Mouse (Mus musculus) neural tube, embryonic 10.5 days (tissue): ENCODE results near the gene Scfd2.

ENCODE experiments used
- DNase-seq: peaks from one replicate; pipeline ENCODE4 v3.0.0-alpha.2; 2017; ENCODE audit warnings: low spot score; ENCODE audit errors: extremely low spot score

Scfd2 gene

DNA sequence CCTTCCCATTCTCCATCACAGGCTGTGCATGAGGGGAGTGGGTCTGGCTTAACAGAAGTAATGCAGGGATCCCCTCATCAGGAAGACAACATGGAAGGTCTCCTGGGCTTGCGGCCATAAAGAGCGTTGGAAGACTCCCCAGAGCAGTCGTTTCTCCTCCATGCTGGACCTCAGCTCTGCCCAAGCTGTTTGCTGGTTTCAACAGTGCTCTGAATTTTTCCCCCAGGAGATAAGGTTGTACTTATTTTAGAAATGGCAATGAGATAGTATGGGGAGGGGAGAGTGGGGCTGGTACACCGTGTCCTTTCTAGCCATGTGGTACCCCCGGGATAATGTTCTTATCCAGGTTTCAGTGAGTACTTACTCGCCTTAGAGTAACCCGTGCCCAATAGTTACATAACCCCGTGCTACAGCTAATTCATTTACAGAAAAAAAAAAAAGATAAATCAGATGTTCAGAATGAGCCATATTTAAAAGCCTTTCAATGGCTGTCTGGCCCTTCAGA lies 285.9 kb downstream of the Scfd2 start:
- no peak for DNase-seq

DNA sequence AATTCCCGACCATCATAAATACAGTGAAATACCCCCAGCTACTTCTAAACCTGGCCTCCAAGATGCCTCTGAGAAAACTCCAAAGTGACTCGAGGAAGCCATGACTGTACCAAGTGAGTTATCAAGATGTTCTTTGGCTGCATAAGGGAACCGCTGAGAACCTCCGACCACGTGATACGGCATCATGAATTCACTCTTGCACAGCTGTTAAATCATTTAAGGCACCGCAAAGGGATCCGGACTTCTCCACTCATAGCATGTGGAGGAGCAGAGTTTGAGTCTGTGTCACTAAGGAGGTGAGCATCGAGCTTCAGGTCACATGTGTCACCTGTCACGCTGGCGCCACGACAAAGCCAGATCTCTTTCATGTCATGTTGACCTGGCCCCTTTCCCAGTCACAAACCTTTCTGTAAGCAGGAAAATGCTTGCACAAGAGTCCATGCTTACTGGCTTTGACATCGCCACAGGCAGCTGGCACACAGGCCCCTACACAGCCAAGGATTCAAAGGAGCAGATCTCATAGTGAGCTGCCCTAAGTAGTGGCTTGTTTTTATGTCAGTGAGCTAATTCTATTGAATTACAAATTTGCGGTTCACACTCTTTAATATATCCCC lies 287.0 kb downstream of the Scfd2 start:
- DNase-seq, result no peak

DNA sequence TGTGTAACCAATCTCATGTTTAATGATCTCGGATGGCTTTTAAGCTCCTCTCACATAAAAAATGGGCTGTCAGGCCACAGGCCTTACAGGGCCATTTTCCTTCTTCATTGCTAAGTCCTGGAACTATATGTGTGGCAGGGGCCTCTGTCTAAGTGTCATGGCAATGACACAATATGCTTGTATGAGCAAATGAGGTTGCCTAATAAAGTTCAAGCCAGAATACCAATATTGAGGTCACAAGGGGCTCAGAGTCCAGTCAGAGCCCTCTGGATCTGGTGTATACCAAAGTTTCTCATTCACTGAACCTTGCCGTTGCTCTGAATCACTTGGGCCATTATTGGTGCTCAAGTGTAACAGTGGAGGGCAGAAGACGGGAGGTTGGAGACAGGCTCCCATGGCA lies 288.9 kb downstream of the Scfd2 start:
- no peak for DNase-seq

DNA sequence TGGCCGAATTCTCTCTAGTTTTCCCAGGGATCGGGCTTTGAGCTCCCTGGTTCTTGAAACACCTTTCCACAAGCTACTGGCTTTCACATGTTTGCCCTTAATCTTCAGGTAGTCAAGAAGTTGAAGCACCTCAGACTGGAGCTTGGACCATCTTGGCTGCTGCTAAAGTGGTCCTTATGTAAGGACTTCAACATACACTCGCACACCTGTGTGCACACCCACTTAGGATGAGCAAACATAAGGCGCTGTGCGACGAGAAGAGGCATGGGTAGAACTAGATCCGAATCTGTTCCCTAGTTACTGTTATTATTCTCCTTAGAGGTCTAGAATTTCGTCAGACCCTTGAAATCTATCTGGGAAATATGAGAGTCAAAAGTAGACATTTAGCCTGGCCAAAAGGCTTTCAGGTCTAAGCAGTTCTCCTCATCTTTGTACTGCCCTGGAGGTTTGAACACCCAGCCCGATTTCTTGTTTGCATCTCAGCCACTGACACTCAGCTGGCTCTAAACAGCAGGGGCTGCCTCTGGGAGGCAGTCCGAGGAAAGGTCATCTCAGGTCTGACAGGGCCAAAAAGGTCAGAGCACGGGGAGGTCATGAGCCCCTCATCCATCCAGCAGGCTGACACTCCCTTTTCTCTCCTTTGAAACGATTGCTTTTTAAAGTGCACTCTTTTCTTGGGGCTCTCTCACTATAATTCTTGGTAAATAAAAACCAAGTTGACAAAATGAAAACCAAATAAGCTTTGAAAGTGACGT lies 290.5 kb downstream of the Scfd2 start:
- DNase-seq, result no peak

DNA sequence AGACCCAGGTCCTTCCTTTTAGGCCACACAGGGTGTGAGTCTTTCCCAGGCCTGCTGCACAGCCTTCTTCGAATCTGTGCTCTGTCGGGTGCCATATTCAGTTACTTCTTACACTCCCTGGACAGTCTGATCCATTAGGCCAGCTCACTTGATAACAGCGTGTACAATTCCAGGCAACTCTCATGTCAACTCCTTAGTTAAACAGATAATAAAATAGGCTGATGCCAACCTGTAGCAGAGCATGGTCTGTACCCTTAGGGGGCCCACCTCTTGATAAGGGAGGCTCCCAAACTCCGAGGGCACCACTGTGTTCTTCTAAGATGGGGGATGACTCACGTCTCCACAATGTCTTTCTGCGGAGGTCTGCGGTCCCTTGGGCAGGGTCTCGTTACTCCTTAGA lies 291.3 kb downstream of the Scfd2 start:
- no peak for DNase-seq

DNA sequence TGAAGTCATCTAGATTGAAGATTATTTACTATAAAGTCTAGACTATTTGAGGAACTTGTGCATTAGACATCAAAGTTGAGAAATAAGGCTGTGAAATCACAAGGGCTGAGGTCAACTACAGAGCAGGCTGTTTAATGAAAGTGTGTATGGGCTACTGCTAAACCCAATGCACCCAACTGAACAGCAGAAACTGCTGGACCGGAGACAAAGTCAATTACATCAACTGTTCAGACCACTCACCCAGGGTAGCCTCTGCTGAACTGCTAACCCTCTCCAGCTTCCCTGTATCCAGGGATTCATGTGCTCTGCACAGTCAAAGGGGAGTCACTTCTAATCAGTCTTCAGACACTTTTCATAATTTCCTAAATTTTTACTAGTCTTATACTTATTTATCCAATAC lies 292.2 kb downstream of the Scfd2 start:
- no peak for DNase-seq

DNA sequence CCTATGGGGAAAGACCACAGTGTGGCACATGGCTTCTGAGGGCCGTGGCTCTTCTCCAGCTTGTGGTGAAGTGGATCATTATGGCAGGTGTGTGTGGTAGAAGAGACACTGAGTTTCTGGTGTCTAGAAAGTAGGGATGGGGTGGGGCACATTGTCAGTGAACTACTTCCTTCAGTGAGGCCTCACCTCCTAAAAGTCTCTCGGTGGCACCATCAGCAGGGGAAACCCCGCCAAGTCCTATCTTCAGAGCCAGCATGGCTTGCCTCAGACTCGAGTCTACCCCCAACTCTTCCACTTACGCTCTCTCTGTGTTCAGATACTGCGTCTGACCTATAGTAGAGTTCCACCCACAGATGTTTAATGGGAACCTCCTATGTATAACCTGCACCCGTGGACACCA lies 297.8 kb downstream of the Scfd2 start:
- DNase-seq, result no peak

DNA sequence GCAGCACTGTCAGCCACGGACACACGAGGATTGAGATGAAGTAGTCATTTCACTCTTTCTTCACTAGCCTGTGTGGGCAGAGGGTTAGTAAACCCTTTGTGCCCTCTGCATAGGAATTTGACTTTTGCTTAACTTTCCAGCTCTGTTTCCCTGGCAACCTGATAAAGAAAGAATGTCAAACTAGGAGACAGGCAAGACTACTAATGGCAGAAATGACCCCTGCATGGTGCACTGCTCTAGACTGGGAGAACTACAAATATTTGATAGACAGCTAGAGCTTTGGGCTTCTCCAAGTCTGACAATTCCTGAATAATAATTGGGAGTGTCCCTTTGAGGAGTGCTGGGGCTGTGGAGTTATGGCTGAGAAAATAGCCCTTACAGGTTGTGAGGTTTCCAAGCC lies 301.0 kb downstream of the Scfd2 start:
- no peak for DNase-seq

DNA sequence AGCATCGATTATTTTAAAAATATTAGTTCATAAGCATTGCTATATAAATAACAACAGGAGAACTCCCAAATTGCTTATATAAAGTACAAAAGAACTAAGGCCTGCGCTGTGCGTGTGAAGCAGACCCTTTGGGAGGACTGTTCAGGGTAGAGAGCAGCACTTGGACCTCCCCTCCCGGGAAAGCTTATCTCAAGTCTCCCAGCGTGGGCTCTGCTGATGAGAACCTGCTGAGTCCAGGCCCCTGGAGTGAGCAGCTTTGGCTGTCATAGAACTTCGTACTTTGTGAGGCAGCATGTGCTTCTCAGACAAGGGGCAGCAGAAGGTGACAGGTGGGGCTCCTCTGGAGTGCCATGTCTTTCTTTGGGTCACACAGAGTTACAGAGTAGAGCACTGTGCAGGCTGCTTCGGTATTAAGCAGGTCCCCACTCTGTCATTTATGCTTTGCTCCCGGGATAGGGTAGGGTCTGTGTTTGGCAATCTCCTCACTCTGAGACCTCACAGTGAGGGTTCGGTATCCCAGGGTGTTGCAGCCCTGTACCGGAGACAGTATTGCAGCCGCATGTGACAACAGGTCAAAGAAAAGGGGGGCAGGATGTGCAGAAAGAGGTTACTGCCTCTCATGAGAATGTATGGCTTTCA lies 301.7 kb downstream of the Scfd2 start:
- no peak for DNase-seq

DNA sequence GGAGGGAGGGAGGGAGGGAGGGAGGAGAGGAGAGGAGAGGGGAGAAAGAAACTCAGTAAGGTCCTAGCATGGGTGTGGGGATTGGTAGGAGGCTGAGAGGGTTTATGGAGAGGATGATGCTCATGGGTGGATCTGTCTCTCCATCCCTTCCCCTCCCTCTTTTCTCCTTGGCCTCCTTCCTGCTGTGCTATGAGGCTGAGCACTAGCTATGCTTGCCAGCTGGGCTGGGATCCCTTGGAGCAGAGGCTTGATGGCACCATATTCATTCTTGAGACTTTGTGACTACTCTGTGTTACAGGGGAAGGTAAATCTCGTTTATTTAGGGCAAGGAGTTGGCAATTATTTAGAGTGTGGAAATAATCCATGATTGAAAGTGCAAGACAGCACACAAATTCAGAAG lies 302.6 kb downstream of the Scfd2 start:
- DNase-seq, result no peak

DNA sequence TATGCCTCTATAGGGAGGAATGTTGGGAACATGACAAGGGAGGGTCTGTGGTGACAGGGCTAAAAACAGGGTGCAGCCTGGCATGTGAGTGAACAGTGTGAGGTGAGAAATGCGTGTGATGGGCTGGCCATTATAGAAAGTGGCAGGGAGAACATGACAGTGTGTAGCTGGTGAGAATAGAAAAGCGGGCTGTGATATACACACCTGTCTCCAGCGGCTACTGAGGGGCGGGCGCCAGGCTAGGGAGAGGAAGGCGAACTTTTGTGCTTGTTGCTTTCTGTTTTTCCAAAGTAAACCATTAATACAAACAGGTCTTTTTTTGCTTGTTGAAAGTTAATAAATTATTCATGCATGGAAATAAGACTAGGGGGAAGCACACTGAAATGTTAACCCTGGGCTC lies 304.2 kb downstream of the Scfd2 start:
- no peak for DNase-seq

DNA sequence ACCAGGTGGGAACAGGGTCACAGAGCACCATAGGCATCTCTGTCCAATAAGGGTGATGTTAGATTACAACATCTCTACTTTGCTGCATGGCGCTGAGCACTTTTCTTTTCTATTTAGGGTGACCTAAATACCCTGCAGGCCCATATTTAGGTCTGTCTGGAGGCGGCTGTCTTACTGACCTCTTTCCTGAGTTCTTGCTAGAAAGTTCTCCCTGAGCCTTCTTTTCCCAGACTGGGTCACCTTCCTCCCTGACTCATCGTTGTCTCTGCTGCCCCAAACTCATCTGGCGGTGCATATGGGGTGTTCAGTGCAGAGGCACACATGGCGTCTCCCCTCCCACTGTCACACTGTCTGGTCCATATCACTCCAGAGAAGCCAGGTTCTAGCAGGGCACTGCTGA lies 305.4 kb downstream of the Scfd2 start:
- no peak for DNase-seq

DNA sequence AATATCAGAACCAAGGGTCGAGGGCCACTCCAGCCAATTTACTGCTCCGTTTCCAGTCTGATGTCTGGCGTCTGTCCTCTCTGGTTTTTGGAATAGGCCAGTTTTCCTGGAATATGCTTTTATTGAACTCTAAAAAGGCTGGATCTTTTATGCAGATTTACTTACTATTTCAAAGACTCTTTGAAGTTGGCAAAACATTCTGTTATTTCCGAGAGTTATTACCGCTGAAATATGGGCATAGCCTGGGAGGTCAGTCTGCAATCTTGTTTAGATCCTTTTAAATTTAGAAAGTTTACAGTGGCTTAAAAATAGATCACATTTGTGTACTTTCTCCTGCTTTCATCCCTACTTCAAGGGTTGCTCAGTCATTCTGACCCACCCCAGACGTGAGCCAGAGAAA lies 307.1 kb downstream of the Scfd2 start:
- DNase-seq, result no peak

DNA sequence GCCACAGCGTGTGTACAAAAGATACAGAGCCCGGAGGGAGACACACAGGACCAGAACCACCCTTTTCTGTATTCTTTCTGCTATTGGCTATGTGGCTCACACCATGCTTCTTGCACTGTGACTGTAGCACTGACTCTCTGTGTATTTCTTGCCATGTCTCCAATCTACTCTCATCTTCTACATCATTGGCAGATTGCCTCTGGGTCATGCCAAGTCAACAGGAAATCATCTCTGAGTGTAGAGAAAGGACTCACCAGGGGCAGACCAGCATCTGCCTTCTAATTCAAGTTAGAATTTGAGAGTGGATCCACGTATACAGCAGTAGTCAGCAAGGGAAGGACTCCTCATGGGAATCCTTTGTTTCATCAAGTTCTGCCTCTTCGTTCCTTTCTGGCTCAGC lies 308.9 kb downstream of the Scfd2 start:
- no peak for DNase-seq

DNA sequence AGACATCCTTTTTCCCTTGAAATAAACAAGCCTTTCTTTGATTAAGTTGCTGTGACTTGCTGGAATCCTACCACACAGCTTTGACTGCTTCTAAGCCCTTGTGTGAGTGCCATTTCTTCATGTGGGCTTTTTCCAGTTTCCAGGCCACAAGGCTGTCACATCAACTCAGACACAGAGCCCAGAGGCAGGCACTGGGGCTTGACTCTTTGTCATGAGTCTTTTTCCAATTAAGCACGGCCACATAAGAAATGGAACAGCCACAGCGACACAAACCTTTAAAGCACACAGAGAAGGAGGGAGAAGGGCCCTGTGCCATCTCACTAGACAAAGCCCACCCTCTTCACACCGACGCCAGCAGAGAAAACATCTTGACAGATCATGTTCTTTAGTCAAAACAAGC lies 313.0 kb downstream of the Scfd2 start:
- no peak for DNase-seq

DNA sequence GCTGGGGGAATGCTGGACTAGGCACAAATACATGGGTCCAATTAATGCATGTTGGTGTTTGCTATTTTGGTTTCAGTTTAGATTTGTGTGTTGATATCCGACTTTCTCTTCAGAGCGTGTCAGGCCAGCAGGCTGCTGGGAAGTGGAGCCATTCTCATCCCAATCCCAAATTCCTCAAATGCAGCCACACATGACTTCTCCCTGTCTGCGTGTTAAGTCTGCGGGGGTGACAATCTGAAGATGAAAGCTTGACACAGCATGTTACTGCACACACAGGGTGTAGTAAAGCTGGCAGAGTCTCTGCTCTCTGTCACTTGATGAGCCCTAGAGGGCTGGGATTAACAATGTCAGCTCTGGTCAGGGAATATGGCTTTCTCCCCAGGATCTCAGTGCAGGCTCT lies 316.4 kb downstream of the Scfd2 start:
- no peak for DNase-seq

DNA sequence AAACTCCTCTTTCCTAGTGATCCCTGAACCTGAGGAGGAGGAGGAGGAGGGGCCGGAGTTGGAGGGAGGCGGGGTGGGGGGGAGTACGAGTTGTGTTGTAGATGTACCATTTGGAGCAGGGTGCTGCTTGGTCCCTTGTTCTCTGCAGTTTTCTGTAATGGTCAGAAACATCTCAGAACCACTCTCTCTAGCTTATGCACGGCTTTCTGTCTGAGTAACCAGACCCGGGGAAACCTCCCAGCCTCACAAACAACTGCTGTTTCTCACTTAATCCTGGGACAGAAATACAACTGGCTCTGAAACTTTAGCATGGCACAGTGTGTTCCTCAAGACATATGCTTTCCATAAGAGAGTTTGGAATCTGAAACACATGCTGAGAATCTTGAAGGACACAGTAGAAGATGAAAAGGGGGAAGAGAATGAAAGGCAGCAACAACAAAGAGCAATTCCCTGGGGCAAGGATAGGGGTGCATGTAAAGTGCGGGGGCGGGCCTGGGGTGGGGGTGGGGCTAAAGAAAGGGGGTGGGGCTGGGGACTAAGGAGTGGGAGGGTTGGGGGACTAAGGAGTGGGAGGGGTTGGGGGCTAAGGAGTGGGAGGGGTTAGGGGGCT lies 317.0 kb downstream of the Scfd2 start:
- no peak for DNase-seq

DNA sequence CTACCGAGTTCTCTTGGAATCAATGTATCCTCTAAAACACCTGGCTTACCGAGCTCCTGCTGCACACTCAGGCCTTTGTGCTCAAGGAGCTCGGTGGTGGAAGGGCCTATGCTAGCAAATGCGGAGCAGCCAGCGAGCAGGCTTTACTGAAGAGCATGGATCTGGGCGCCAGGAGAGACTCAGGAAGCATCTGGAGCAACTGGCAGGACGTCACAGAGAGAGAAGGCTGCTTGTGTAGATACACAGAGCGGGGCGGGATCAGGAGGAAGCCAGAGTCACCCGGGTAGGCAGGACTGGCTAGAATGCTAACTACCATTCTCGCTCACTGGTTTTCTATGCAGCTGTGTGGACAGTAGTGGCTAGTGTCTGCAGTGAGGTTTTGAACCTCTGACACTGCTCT lies 320.2 kb downstream of the Scfd2 start:
- no peak for DNase-seq

DNA sequence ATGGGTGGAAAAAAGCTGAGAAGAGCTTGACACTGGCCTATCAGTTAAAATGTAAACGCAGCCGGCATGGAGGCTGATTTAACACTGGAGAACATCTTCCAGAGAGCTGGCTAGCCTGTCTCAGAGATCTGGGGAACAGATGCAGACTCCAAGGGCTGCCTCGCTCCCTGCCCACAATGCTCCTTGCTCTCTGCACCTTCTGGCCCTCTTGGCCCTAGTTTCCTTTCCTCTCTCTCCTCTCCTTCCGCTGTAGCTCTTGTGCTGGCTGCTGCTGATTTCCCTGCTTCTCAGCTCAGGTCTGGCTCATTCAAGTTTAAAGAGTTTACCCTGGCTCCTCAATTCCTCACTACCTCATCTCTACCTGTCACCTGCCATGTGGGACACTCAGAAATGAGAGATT lies 321.9 kb downstream of the Scfd2 start:
- DNase-seq, result no peak

DNA sequence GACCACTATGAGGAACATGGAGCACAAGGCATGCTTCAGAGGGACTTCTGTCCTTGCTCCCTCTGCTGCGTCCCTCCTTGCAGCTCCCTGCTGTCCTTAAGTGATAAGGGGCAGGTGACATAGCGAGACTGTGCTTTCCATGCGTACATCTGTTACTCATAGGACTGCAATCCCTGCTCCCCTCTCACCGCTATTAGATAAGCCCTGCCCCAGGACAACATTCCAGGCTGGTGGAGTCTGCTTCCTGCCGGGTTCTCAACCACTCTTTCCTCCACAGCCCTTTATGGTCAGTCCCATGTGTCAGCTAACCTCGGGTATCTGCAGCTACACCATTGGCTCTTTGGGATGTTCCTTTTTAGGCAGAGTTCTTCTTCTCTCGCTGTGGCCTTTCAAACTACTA lies 323.1 kb downstream of the Scfd2 start:
- DNase-seq, result no peak

DNA sequence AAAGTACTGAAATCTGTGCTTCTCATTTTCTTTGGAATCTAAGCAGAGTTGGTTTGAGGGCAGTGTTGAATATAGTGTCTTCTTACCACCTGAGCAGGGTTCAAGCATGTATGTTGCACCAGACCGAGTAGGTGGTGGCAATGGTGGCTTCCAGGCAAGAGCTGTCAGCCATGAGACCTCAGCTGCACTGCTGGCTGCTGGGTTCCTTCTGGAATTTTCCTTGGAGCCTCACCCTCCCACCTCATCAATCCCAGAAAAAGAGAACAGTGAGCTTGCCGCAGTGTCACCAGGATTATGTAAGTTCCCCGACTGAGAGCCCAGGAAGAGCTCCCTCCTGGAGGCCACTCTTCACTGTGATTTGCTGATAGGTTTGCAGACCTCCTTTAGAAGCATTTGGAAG lies 324.4 kb downstream of the Scfd2 start:
- DNase-seq, result no peak

DNA sequence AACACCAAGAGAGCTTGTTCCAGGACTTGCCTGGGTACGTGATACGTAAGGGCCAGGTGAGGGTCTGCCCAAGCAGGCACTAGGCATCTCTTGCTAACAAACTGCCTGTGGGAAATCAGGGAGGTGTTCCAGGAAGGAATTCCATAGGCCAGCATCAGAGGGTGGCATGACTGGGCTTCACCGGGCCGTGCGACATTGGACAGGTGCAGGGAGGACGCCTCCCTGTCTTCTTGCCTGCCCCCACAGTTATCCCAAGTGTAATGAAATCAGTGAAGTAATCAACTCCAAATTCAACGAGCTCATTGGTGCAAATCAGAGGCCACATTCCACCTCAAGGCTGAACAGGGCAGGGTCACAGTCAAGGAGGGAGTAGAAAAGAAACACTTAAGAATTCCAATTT lies 324.9 kb downstream of the Scfd2 start:
- DNase-seq, result no peak
